Mouse (Mus musculus): Measurements from ENCODE around the gene Stra8. TPM values are rescaled to one million over a fixed set of nuclear protein-coding genes. Genes with fewer than 3 reads are reported as not detected.

Gene Stra8
- not detected in 2 replicates for polyA plus RNA-seq (2012)

- no peak for TF ChIP-seq GATA1 (IDR thresholded peaks at IDR 0.05; ENCODE audit: low read length)
Observed at GRCm38 (mm10) chr6:34919956-34920355, at the start of gene Stra8. Stra8 (plus strand) TSS chr6:34920163.

- TF ChIP-seq GATA1 (IDR thresholded peaks at IDR 0.05; ENCODE audit: low read length): no peak
Observed at GRCm38 (mm10) chr6:34870724-34871123, 49.2 kb upstream of the Stra8 start.

DNA sequence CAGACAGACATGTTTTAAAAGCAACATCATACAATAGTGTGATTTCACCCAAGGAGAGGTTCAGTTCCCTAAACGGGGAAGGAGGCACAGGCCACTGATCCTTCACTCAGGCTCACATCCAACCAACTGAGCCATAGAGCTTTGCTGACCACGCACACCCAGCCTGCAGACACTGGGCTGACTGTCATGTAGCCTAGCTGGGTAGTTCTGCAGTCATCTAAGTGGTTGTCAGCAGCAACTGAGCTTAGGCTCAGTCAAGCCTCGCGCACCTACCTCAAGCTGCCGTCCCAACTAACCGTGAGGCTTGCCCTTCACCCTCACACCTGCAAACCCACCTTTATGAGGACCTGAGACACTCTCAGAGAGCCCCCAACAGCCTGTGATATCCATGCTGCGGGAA is 48.0 kb upstream of the Stra8 start:
- no peak for TF ChIP-seq GATA1 (IDR thresholded peaks at IDR 0.05; ENCODE audit: low read length)

- TF ChIP-seq GATA1 (IDR thresholded peaks at IDR 0.05; ENCODE audit: low read length): no peak
Observed at GRCm38 (mm10) chr6:34872871-34873270, 47.1 kb upstream of the Stra8 start.

GRCm38 (mm10) chr6:34874101-34874921 is 45.7 kb upstream of the Stra8 start:
- no peak for TF ChIP-seq GATA1 (IDR thresholded peaks at IDR 0.05; ENCODE audit: low read length)

GRCm38 (mm10) chr6:34875268-34875761 is 44.6 kb upstream of the Stra8 start:
- no peak for TF ChIP-seq GATA1 (IDR thresholded peaks at IDR 0.05; ENCODE audit: low read length)

DNA sequence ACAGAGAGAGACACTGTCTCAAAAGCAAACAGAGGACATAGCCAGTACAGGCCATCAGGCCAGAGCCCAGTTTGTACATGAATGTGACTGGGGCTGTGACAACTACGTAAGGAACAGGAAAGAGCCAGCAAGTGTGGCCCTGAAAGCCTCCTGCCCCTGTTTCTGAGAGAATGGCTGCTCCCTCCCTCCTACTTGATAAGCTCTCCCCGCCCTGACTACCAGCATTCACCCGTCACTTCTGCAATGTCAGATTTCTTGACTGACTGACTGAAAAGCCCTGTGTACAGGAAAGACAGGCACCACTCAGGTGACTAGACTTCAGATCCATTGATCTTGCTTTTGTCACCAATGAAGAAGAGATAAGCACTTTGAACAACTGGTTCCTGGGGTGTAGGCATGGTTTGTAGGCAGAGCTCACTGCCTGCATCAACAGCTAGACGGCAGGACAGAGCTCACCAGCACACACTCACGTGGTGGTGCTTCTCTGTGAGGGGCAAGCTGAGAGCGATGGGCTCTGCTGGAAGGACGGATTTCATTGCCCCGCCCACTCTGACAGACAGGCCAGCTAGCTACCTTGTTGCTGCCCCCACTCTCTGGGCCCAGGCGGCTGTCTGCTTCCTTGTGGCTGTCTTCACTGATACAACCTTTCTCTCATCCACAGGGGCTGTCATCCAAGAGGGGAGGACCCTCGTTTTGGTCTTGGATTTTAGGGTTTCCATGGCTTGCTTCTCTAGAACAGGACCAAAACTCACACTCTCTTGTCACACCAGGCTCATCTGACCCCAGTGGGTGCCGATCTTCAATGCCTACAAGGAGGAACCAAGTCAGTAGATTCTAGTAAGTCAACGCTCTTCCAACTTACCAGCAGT is 43.8 kb upstream of the Stra8 start:
- no peak for TF ChIP-seq GATA1 (IDR thresholded peaks at IDR 0.05; ENCODE audit: low read length)

GRCm38 (mm10) chr6:34876835-34877156 is 43.2 kb upstream of the Stra8 start:
- TF ChIP-seq GATA1 (IDR thresholded peaks at IDR 0.05; ENCODE audit: low read length): no peak

DNA sequence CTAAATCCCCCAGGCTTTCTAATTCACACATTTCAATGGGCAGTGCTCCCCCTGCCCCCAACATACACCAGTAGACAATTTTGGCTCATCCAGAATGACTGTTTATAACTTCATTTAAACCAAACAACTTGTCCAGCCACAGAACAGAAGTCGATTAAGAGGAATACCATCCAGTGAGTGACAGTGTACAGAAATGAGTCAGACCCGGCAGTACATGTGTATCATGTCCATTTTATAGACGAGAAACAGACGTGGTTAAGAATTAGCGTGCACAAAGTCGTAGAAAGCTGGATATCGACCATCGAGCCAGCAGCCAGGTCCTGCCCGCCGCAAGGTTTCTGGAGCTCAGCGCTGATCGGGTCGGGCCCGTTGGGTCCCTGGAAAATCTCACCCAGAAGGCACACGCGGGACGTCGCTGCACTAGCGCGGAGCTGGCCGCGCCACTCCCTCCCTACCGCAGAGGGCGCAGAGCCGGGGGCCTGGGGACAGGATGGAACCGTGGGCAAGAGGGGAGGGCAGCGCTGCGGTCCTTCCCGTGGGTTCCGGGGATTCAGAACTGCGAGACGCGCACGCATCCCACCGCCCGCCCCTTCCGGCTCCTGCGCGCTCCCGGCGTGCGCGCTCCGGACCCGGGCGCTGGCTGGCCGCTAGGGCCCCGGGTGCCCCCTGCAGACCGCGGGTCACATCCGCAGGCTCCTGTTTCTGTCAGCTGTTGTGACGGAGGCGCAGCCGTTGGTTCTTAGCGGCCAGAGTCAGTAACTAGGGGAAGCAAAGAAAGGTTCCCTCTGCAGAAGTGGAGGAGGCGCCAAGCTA is 42.2 kb upstream of the Stra8 start, which contains the start of gene Cyren:
Gene Cyren (minus strand): TSS at position 552 of the 813 bp plus-strand sequence.
- no peak for TF ChIP-seq GATA1 (IDR thresholded peaks at IDR 0.05; ENCODE audit: low read length)

GRCm38 (mm10) chr6:34879101-34879740 is 40.7 kb upstream of the Stra8 start:
- no peak for TF ChIP-seq GATA1 (IDR thresholded peaks at IDR 0.05; ENCODE audit: low read length)

DNA sequence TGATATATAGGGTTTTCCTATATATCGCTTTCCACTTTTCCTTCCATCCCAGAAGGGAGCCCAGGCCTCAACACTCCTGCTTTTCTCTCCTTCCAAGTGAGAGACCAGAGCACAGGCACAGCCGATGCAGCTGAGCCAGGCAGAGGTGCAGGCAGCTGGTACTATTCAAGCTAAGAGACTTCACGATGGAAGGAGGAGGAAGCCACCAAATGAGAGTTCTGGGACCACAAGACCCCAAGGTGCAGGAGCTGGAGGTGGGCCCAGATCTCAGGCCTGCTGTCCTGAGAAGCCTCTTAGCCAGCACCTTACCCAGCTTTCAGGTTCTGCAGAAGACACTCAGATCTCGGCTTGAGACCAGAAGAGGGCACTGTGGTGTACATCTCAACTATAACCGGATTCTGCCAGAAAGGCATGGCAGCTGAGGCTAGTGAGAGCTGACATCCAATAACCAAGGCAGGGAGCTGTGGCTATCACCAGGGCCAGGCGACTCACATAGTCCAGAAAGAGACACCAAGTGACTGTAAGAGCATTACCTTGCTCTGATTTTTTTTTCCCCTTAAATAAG is 40.0 kb upstream of the Stra8 start:
- TF ChIP-seq GATA1 (IDR thresholded peaks at IDR 0.05; ENCODE audit: low read length): no peak

DNA sequence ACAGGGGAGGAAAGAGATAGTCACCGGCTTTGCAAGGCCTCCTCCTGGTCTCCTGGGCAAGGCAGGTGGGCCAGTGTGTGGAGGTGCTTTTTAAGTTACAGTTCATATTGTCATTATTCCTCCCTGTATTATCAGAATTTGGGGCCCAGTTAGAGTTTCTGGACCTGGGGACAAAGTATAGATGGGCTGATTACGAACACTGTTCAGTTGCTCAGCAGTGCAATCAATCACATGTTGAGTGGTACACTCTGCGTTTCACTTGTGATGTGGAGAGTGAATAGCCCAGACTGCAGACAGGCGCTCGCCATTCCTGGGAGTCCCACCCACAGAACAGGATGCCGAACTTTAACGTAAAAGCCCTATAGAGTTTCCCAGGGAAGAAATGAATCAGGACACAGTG is 35.2 kb upstream of the Stra8 start:
- no peak for TF ChIP-seq GATA1 (IDR thresholded peaks at IDR 0.05; ENCODE audit: low read length)

GRCm38 (mm10) chr6:34887131-34887850 is 32.7 kb upstream of the Stra8 start:
- no peak for TF ChIP-seq GATA1 (IDR thresholded peaks at IDR 0.05; ENCODE audit: low read length)

DNA sequence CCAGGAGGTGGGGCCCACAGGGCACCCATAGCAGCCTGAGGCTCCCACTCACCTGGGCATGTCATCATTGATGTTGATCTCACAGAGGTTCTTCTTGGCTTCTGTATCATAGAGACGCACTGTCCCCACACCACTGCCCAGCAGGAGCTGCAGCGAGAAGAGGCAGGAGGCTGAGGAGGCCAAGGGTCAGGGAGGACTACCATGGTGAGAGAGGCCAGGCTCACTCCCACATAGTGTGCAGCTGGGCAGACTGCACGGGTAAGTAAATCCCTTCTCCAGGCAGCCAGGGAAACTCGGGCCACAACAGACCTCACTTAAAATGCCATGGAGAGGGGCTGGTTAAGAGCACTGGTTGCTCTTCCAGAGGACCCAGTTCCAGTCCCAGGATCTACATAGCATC is 30.8 kb upstream of the Stra8 start:
- no peak for TF ChIP-seq GATA1 (IDR thresholded peaks at IDR 0.05; ENCODE audit: low read length)

Data from G1E-ER4 (cell line).